Mouse (Mus musculus) cortical plate, adult 2 months (tissue): Measurements from ENCODE around the gene Tmem150b. TPM values are rescaled to one million over a fixed set of nuclear protein-coding genes. Genes with fewer than 3 reads are reported as not detected.
A peak's percentile ranks its signal among the peaks of the same experiment; 100 is the strongest.

Experiments
- H3K27ac ChIP-seq: fragments of 200-500 bp; 2 replicates; pipeline ENCODE4 v1.5.1; 2012; ENCODE audit warnings: low read length, control low read depth, inconsistent platforms; ENCODE audit not compliant: insufficient read depth
- H3K4me1 ChIP-seq: fragments of 200-500 bp; 2 replicates; pipeline ENCODE4 v1.6.1; 2011; ENCODE audit warnings: low read length; ENCODE audit not compliant: control insufficient read depth, insufficient read depth
- H3K4me3 ChIP-seq: fragments of 200-500 bp; 2 replicates; pipeline ENCODE4 v1.5.1; 2011; ENCODE audit warnings: mild to moderate bottlenecking, low read length, control low read depth; ENCODE audit not compliant: insufficient read depth
- CTCF ChIP-seq: fragments of 200-500 bp; IDR thresholded peaks from 2 replicates; pipeline ENCODE4 v1.5.1; 2011; ENCODE audit warnings: mild to moderate bottlenecking, control low read depth, low read length; ENCODE audit not compliant: insufficient read depth; ENCODE audit errors: extremely low read depth
- POLR2A ChIP-seq: fragments of 200-500 bp; IDR thresholded peaks from 2 replicates; pipeline ENCODE4 v1.6.1; 2011; ENCODE audit warnings: mild to moderate bottlenecking, low read length, control low read depth; ENCODE audit not compliant: insufficient read depth; ENCODE audit errors: extremely low read depth
- polyA plus RNA-seq: library from polyadenylated mRNA; depleted of rRNA; stranded (reverse); fragments of >200 nt; gene quantifications from 2 replicates; pipeline ENCODE4 v1.2.3, GENCODE M21; 2012; rRNA removed

Tmem150b gene
- polyA plus RNA-seq, 1 experiment, result not detected

GRCm38 (mm10) chr7:4657521-4658127 is 67.4 kb downstream of the Tmem150b start:
- TF ChIP-seq CTCF (no peak), POLR2A (0 out of 2 replicates have a peak, but pooled peaks have one; percentile 28)
- H3K27ac ChIP-seq, result peak overlapping the region; percentile 48; the same call in 1 of the 2 replicates
- H3K4me3 ChIP-seq, result peak overlapping the region; percentile 83
- peaks cover 25% of the 10 kb centered on the region for H3K4me1 ChIP-seq

Other genes with a start within 250 kb of the Tmem150b start
- 105 and 107 TPM in 2 replicates for gene Ppp1r12c, start 223.6 kb downstream of the Tmem150b start, polyA plus RNA-seq
- gene Tnnt1, start 208.9 kb downstream of the Tmem150b start, polyA plus RNA-seq, result 9.6 and 10.1 TPM in 2 replicates
- gene Tnni3, start 201.0 kb downstream of the Tmem150b start, polyA plus RNA-seq, result 1.3 and 1.9 TPM in 2 replicates
- 1.0 and 1.3 TPM in 2 replicates for gene Dnaaf3, start 192.8 kb downstream of the Tmem150b start, polyA plus RNA-seq
- 218 and 229 TPM in 2 replicates for gene Syt5, start 177.7 kb downstream of the Tmem150b start, polyA plus RNA-seq
- 1.0 and 1.6 TPM in 2 replicates for gene Ptprh, start 121.2 kb downstream of the Tmem150b start, polyA plus RNA-seq
- gene Tmem86b, start 93.8 kb downstream of the Tmem150b start, polyA plus RNA-seq, result 29.0 and 31.5 TPM in 2 replicates
- gene Ppp6r1, start 66.2 kb downstream of the Tmem150b start, polyA plus RNA-seq, result 143 and 145 TPM in 2 replicates
- gene Hspbp1, start 40.2 kb downstream of the Tmem150b start, polyA plus RNA-seq, result 107 and 108 TPM in 2 replicates
- gene Brsk1, start 34.6 kb downstream of the Tmem150b start, polyA plus RNA-seq, result 305 and 330 TPM in 2 replicates
- 60.1 and 66.9 TPM in 2 replicates for gene Kmt5c, start 14.9 kb upstream of the Tmem150b start, polyA plus RNA-seq
- gene Cox6b2, start 27.8 kb upstream of the Tmem150b start, polyA plus RNA-seq, result 15.1 and 20.3 TPM in 2 replicates
- not detected in 2 replicates for gene Fam71e2, start 46.1 kb upstream of the Tmem150b start, polyA plus RNA-seq
- gene Il11, start 57.6 kb upstream of the Tmem150b start, polyA plus RNA-seq, result 0.35 and 0.36 TPM in 2 replicates
- not detected in 2 replicates for gene Tmem190, start 57.7 kb upstream of the Tmem150b start, polyA plus RNA-seq
- gene Tmem238, start 64.4 kb upstream of the Tmem150b start, polyA plus RNA-seq, result 4.6 and 4.9 TPM in 2 replicates
- 257 and 299 TPM in 2 replicates for gene Rpl28, start 67.6 kb upstream of the Tmem150b start, polyA plus RNA-seq
- 177 and 181 TPM in 2 replicates for gene Ube2s, start 87.3 kb upstream of the Tmem150b start, polyA plus RNA-seq
- 135 and 143 TPM in 2 replicates for gene Shisa7, start 119.4 kb upstream of the Tmem150b start, polyA plus RNA-seq
- 12.3 and 15.7 TPM in 2 replicates for gene Isoc2b, start 145.0 kb upstream of the Tmem150b start, polyA plus RNA-seq
- gene Isoc2a, start 151.9 kb upstream of the Tmem150b start, polyA plus RNA-seq, result 11.7 and 11.8 TPM in 2 replicates
- gene Gm36210, start 181.3 kb upstream of the Tmem150b start, polyA plus RNA-seq, result 0.31 and 0.32 TPM in 2 replicates
- 9.7 TPM in 2 replicates for gene Zfp628, start 190.0 kb upstream of the Tmem150b start, polyA plus RNA-seq
- gene Nat14, start 196.8 kb upstream of the Tmem150b start, polyA plus RNA-seq, result 91.7 and 94.0 TPM in 2 replicates
- 3.8 and 4.1 TPM in 2 replicates for gene Ssc5d, start 200.5 kb upstream of the Tmem150b start, polyA plus RNA-seq
- 0.32 and 0.48 TPM in 2 replicates for gene Sbk2, start 239.2 kb upstream of the Tmem150b start, polyA plus RNA-seq
- 1.2 TPM in 2 replicates for gene Sbk3, start 245.9 kb upstream of the Tmem150b start, polyA plus RNA-seq